Mouse (Mus musculus) embryonic facial prominence, embryonic 12.5 days (tissue): ENCODE data around the gene Actr3b. TPM values are rescaled to one million over a fixed set of nuclear protein-coding genes. Genes with fewer than 3 reads are reported as not detected.

Source experiments
- polyA plus RNA-seq: library from polyadenylated mRNA; unstranded; fragments of >200 nt; fragmentation: Nextera tagmentation; extraction: Ambion mirVana; gene quantifications from 2 replicates; pipeline ENCODE4 v1.2.1, GENCODE M21; 2016

Gene Actr3b
- polyA plus RNA-seq, 1 experiment from 2014 or later, result 5.1 TPM

Other genes with a start within 250 kb of the Actr3b start
- not detected in 2 replicates for gene Cct8l1, start 243.9 kb upstream of the Actr3b start, polyA plus RNA-seq
- gene Xrcc2, start 54.2 kb upstream of the Actr3b start, polyA plus RNA-seq, result 13.2 and 14.1 TPM in 2 replicates
- gene Gm21663, start 182.4 kb downstream of the Actr3b start, polyA plus RNA-seq, result not detected in 2 replicates
- not detected in 2 replicates for gene Gm21671, start 194.4 kb downstream of the Actr3b start, polyA plus RNA-seq
- gene Gm21680, start 212.7 kb downstream of the Actr3b start, polyA plus RNA-seq, result not detected in 2 replicates
- gene Gm21698, start 228.7 kb downstream of the Actr3b start, polyA plus RNA-seq, result 0.08 TPM in 1 of 2 replicates, not detected in the other
- 0.13 TPM in 1 of 2 replicates, not detected in the other for gene Gm1979, start 244.8 kb downstream of the Actr3b start, polyA plus RNA-seq